Mouse (Mus musculus) embryonic stem cell, embryonic (primary cell): ENCODE measurements around the gene Dcpp2.
"Not testable (repeated sequence)": the region's sequence is repeated elsewhere in the genome, so short reads cannot be mapped to it uniquely, and the experiment has no call there.

Experiments
- CTCF ChIA-PET, 4 experiments: fragments of 300-600 bp in 2 of 4; fragments of 350-600 bp in 2 of 4; sonication (Branson Sonifier 250); formaldehyde crosslinking; loops; one replicate each; lab custom pipeline; 2022; ENCODE audit warnings: inconsistent platforms in 2 of 4; lab: Charles Lee
- POLR2A ChIA-PET, 4 experiments: fragments of 300-600 bp in 2 of 4; fragments of 350-600 bp in 2 of 4; sonication (Branson Sonifier 250); formaldehyde crosslinking; loops; one replicate each; lab custom pipeline; 2022; ENCODE audit warnings: antibody characterized with exemption in 4 of 4, inconsistent platforms in 1 of 4; lab: Charles Lee

The Dcpp2 gene

DNA sequence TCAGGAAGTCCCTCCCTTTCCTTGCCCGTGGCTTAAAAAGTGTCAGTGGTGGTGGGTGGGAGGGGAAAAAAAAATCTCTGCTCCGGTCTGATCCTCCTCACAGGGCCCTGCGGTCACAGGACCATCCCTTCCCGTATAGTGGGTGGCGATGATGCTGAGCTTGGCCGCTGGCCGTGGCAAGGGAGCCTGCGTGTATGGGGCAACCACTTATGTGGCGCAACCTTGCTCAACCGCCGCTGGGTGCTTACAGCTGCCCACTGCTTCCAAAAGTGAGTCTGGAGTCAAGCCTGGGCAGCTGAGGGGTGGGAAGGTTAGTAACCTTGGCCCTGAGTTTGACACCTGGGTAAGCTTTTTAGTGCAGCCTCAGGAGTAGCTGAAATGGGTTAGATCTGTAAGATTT is 12.2 kb upstream of the Dcpp2 start:
- POLR2A ChIA-PET: interaction anchor here in 2 of 4 experiments (0.6 to 1.6 kb wide), 5 partner anchors 9 to 81 kb away, joined by 3 to 4 read pairs (median 3); no protein-coding TSS in a partner anchor
- CTCF ChIA-PET: interaction anchor here in 3 of 4 experiments (0.5 to 2.6 kb wide), 7 partner anchors 13 to 210 kb away, joined by 3 to 9 read pairs (median 3); no protein-coding TSS in a partner anchor

DNA sequence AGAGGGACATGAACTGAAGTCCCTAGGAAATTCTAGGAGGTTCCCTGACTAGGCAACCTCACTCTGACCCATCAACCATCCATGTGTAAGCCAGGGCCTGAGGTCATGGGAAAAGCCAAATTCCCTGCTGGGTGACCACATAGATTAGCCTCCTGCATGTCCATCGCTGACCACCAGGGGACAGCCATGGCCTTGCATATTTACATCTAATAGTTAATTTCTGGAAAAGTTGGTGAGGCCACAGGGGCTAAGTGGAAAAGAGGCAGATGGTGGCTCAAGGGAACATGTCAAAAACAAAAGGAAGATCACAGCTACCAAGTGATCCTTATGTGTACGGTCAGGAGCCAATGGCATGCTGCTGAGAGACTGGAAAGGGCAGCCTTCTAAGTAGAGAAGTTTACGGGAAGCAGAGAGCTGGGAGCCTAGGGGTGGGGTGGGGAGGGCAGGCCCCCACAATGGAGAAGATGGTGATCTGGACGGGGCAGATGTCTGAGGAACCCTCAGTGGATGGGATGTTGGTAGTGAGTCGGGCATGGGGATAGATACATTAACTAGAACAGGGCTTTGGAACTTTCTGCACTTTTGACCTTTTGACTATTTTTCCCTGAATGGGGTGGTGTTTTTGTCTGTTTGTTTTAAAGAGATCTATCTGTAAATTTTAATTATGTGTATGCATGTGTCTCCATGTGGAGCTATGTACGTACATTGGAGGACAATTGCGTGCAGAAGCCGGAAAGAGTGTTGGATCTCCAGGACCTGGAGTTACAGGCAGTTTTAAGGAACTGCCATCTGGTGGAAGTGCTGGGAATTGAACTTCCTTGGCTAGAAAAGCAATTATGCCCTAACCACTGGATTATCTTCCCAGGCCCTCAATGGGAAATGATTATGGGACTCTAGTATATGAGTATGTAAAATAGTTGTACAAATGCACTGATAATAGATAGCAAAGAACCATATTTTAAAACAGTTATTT is 6.5 kb upstream of the Dcpp2 start:
- POLR2A ChIA-PET: interaction anchor here in 1 of 4 experiments (0.9 kb wide), 1 partner anchor 25 kb away, joined by 3 read pairs; no protein-coding TSS in a partner anchor
- CTCF ChIA-PET: interaction anchor here in 3 of 4 experiments (0.6 to 1.7 kb wide), 9 partner anchors 8 to 97 kb away, joined by 3 to 7 read pairs (median 3); partner anchors contain the start of genes Prss32 (in 2 of the 3) and Prss41 (in 2 of the 3)

DNA sequence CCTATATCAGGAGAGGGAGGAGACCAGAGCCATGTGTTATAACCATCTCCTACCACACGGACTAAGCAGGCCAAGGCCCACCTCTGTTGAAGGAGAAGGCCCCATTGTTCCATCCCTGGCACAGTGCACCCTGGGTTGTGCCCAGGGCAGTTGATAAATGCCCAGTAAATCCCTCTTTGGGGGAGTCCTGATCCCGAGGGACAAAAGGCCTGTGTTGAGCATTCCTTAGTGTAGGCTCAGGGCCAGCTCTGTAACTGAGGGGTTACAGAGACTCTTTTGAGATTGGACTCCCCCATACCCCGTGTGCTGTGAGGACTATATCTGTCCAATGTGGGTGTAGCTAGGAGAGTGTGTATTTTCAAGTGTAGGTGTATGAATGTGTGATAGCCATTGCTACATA is 3.9 kb upstream of the Dcpp2 start:
- CTCF ChIA-PET: interaction anchor here in 2 of 4 experiments (0.5 to 1.3 kb wide), 3 partner anchors 33 to 93 kb away, joined by 3 to 5 read pairs (median 3); partner anchors contain the start of genes Prss32 (in 2 of the 2) and Prss41 (in 1 of the 2)
- POLR2A ChIA-PET: interaction anchor here in 1 of 4 experiments (0.5 to 1.5 kb wide), 2 partner anchors 48 to 199 kb away, joined by 3 to 4 read pairs; no protein-coding TSS in a partner anchor

DNA sequence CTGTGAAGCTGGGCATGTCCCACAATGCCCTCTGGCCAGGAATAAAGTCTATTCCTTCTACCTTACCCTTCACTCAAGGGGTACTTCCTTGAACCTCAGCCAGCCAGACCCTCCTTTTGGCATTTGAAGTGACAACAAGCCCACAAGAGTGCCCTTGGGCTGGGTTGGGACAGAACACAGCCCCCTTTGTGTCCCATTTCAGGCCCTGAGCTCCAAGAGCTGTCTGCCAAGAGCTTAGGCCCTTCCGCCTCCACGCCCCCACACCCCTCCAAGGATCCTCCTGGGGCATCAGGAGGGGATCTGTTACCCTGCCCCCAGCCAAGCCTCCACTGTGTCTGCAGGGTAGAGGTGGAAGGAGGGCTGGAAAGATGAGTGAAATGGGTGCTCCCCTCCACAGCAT is 3.5 kb upstream of the Dcpp2 start:
- POLR2A ChIA-PET: interaction anchor here in 2 of 4 experiments (0.5 to 1.5 kb wide), 3 partner anchors 8 to 166 kb away, joined by 3 to 4 read pairs (median 4); no protein-coding TSS in a partner anchor
- CTCF ChIA-PET: interaction anchor here in 2 of 4 experiments (0.5 to 1.3 kb wide), 4 partner anchors 33 to 184 kb away, joined by 3 to 6 read pairs (median 4); partner anchors contain the start of genes Prss32 (in 2 of the 2) and Prss41 (in 1 of the 2)

DNA sequence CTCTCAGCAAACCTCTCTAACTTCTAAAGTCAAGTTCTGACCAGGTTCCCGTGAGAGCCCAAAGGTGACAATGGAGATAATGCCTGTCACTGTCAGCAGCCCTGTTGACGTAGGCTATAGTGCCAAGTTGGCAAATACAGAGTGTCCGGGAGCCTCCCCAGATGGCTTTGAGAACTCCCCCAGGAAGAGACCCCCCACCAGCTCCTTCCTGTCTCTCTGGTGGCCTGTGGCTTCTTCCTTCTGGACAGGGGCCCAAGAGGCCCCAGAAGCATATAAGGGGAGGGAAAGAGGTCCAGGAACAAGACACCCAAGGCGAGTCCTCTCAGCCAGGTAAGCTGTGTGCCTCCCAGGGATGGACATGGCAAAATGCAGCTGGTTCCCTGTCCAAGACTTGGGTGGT is 36.5 kb downstream of the Dcpp2 start, which contains the start of gene Dcpp3:
Gene Dcpp3, plus strand, starts transcription at position 301 of the 400 bp plus-strand sequence.
- POLR2A ChIA-PET, CTCF ChIA-PET: not testable (repeated sequence)

DNA sequence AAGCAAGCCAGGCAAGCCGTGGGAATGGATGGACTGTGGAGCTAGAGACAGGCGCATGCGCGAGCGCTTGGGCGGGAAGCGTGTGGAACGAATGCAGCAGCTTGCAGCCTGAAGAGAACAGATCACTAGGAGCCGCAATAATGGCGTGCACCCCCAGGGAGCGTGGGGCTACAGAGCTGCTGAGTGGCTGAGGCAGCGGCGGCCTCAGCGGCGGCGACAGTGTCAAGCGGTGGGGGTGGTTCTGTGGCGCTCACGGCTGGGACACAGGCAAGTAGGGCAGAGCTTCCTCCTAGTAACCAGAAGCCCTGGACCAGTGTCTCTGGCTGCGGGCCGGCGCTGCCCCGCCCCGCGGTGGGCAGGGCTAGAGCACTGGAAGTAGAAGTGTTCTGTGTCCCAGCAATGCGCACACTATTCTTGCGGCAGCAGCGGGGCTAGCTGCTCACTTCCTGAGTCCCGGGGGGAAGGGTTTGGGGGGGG is 43.9 kb downstream of the Dcpp2 start:
- ChIA-PET CTCF (interaction anchor here in 3 of 4 experiments (0.6 to 1.8 kb wide), 11 partner anchors 36 to 257 kb away, joined by 3 to 9 read pairs (median 4); partner anchors contain the start of genes Prss32 (in 2 of the 3) and Prss41 (in 2 of the 3)), POLR2A (interaction anchor here (0.5 to 1.9 kb wide), 55 partner anchors 11 to 1185 kb away, joined by 3 to 13 read pairs (median 4); partner anchors contain the start of genes Abca3 (in 2 of the 4), Prss32 (in 2 of the 4), Prss41 (in 2 of the 4) and Abca17 (in 1 of the 4))

DNA sequence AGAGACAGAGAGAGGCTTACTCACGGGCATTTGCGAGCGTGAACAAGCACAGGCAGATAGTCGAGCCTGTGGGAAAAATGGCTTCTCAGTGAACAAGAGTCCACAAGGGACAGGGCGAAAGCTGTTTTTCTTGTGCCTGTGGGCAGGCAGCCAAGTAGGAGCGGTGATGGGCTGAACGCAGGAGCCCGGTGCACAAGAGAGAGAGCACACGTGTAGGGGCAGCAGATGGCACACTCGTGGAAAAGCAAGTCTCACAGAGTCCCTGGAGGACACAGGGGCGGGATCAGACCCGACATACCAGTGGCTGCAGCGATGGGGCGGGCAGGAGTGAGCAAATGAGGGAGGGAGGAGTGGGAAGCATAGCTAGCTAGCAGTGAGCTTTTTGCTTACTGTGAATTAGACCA is 44.4 kb downstream of the Dcpp2 start:
- CTCF ChIA-PET: interaction anchor here in 2 of 4 experiments (0.9 to 1.8 kb wide), 9 partner anchors 35 to 176 kb away, joined by 3 to 8 read pairs (median 3); partner anchors contain the start of genes Prss32 (in 2 of the 2) and Prss41 (in 2 of the 2)
- POLR2A ChIA-PET: interaction anchor here (0.6 to 1.9 kb wide), 51 partner anchors 10 to 1185 kb away, joined by 3 to 13 read pairs (median 4); partner anchors contain the start of genes Prss32 (in 2 of the 4), Prss41 (in 2 of the 4), Abca17 (in 1 of the 4) and Abca3 (in 1 of the 4)

DNA sequence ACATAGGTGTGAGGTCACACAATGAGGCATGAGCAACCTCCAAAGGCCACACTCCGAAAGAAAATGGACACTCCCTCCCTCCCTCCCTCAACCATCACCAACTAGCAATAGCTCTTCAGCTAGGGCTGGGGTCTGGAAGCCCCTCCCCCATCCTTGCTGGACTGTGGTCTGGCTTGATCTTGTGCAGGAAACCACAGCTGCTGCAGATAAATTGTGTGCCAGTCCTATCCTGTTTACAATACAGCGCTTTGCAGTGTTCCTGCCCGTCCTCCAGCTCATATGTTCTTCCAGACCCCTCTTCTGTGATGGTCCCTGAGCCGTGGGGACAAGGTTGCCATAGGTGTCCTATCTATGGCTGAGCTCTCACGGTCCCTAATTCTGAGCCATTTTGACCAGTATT is 50.5 kb downstream of the Dcpp2 start:
- POLR2A ChIA-PET: interaction anchor here in 1 of 4 experiments (0.6 kb wide), 1 partner anchor 240 kb away, joined by 5 read pairs; no protein-coding TSS in a partner anchor

DNA sequence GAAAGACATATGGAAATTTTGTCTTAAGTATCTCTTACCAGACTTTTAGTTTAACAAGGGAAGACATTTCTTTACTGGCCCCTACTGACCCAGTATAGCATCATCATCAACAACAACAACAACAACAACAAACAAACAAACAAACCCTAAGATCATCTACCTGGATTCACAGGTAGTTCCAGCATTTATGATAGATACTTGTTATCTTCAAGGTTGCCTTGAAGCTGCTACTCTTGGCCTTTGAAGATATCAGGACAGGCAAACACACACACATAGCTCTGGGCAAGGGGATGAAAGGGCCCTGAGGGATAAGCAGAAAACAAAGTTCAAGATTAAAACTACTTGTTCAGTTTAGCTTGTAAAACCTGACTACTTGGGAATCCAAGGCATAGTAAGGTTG is 60.7 kb downstream of the Dcpp2 start, which contains the start of gene Sbp:
Gene Sbp, plus strand, starts transcription at position 301 of the 400 bp plus-strand sequence.
- ChIA-PET CTCF (interaction anchor here in 2 of 4 experiments (0.8 to 0.9 kb wide), 2 partner anchors 19 to 28 kb away, joined by 3 read pairs; no protein-coding TSS in a partner anchor), POLR2A (no interaction called here)

More for the DNA sequence above, 50.5 kb downstream of the Dcpp2 start:
- CTCF ChIA-PET: interaction anchor here in 3 of 4 experiments (0.5 to 1.0 kb wide), 3 partner anchors 29 to 104 kb away, joined by 3 to 4 read pairs (median 4); no protein-coding TSS in a partner anchor

DNA sequence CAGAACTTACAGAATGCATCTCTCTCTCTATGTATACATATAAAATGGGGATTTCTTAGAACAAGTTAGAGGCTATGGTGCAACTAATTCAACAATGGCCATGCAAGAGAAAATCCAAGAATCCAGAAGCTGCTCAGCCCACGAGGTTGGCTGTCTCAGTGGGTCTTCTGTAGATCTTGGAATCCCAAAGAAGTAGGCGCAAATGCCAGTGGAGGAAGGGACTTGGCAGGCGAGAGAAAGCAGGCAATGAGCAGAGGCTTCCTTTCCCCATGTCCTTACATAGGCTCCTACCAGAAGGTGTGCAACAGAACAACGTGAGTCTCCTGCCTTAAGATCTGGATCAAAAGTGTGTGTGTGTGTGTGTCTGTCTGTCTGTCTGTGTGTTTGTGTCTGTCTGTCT is 66.8 kb downstream of the Dcpp2 start:
- POLR2A ChIA-PET, CTCF ChIA-PET: not testable (repeated sequence)

DNA sequence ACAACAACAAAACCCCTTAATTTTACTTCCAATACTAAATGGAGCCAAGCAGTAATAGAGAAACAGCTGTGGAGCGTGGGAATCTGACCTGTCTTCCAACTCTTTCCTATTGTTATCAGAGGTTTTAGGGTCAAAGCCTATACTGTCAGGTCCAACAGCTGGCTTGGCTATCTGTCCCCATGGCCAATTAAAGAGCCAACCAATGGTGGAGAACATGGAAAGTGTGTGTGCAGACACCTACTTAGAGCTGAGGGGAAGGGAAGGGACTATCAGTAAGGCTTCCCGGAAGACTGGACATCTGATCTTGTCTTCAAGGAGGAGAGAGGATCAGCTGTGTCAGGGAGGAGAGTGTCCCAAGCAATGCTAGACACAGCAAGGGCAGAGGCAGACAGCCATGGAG is 68.4 kb downstream of the Dcpp2 start:
- ChIA-PET POLR2A (no interaction called here), CTCF (interaction anchor here in 2 of 4 experiments (0.7 to 1.5 kb wide), 3 partner anchors 11 to 192 kb away, joined by 3 to 7 read pairs (median 4); no protein-coding TSS in a partner anchor)
